Mouse (Mus musculus): Measurements from ENCODE around the gene Arfrp1. TPM values are rescaled to one million over a fixed set of nuclear protein-coding genes. Genes with fewer than 3 reads are reported as not detected.

Gene Arfrp1
- polyA plus RNA-seq, 1 experiment from 2014 or later, result 51.6 TPM

DNA sequence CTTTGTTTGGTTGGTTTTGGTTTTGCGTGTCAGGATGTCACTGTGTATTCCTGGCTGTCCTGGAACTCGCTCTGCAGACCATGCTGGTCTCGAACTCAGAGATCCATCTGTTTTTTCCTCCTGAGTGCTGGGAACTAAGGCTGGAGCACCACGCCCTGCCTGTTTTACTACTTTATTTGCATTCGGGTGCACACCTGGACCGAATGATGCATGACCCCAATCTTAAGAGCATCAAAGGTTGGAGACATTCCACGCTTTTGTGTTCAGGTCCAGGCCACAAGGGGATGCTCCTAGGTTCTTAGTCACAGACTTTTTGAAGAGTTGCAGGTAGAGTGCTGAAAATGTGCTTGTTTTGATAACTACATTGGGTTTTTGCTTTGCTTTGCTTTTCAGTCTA lies 45.1 kb downstream of the Arfrp1 start:
- Histone ChIP-seq H3K9me3 (ENCODE audit: control insufficient read depth, low read length) (no peaks in the 10 kb centered on the region), H3K27ac (ENCODE audit: low read depth, low read length) (peak overlapping the region; percentile 67; the same call in 1 of the 2 replicates), H3K4me1 (replicated peaks; ENCODE audit: control insufficient read depth, insufficient read depth, low read length) (peaks cover 2% of the 10 kb centered on the region), H3K4me3 (ENCODE audit: low read depth, low read length) (peak overlapping the region; percentile 63), H3K36me3 (ENCODE audit: control insufficient read depth, insufficient read depth, low read length) (peaks cover 2% of the 10 kb centered on the region), H3K9ac (ENCODE audit: low read depth, low read length) (peak overlapping the region; percentile 62), H3K27me3 (ENCODE audit: control insufficient read depth, insufficient read depth, low read length) (no peaks in the 10 kb centered on the region; the same call in 1 of the 2 replicates), H3K4me2 (replicated peaks; ENCODE audit: low read depth, low read length) (peak overlapping the region; percentile 60)
- DNase-seq (ENCODE audit: low spot score) (no peak), ATAC-seq (ENCODE audit: low FRiP score) (no peak)
- WGBS, result 12% methylated on average over 7 of the region's 7 CpGs

GRCm38 (mm10) chr2:181319248-181320102 lies 45.7 kb downstream of the Arfrp1 start, which contains the start of gene Rtel1:
TSS of gene Rtel1 (plus strand) at chr2:181319739.
- DNase-seq (ENCODE audit: low spot score) (peak; percentile 93), ATAC-seq (ENCODE audit: low FRiP score) (peak; percentile 93)
- Histone ChIP-seq H3K4me1 (replicated peaks; ENCODE audit: control insufficient read depth, insufficient read depth, low read length) (peaks cover 2% of the 10 kb centered on the region), H3K27ac (ENCODE audit: low read depth, low read length) (peak within 1 kb of the TSS; percentile 67), H3K4me3 (ENCODE audit: low read depth, low read length) (peak within 1 kb of the TSS; percentile 63), H3K27me3 (ENCODE audit: control insufficient read depth, insufficient read depth, low read length) (no peaks in the 10 kb centered on the region; the same call in 1 of the 2 replicates), H3K36me3 (ENCODE audit: control insufficient read depth, insufficient read depth, low read length) (peaks cover 2% of the 10 kb centered on the region), H3K9me3 (ENCODE audit: control insufficient read depth, low read length) (no peaks in the 10 kb centered on the region), H3K9ac (ENCODE audit: low read depth, low read length) (peak within 1 kb of the TSS; percentile 62), H3K4me2 (replicated peaks; ENCODE audit: low read depth, low read length) (peak within 1 kb of the TSS; percentile 60)
- whole genome bisulfite sequencing, result 7% methylated on average over 40 of the region's 40 CpGs

DNA sequence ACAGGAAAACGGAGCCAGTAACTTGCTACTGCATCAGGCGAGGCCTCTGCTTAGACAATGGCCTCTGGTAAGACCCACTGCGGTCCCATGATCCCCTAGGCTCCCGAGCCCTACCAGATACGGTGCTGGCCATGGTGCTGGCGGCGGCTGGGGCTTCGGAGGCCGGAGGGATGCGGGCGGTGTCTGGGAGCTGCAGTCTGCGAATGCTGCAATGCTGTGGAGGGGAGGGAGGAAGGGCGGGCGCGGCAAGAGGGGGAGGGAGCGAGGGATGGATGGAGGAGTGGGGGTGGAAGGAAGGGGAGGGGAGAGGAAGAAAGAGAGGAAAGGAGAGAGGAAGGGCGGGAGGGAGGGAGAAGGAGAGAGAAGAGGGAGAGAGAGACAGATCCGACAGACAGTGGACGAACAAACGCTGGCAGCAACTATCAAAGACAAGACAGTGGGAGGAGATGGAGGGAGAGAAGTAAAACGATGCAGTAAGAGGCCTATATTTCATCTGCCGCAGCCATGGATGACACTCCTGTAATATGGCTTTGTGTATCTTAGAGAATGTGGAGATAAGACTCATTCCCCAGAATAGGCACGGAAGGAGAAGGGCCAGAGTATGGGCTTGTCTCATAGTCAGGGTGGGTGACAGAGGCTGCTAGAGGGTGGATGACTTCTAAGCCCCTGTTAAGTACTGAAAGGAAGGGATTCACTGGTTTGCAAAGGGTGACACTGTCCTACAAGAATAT lies 51.0 kb downstream of the Arfrp1 start, which contains the start of gene Stmn3:
TSS of gene Stmn3 (minus strand) at position 421 of the 731 bp plus-strand sequence.
- WGBS, result 3% methylated on average over 22 of the region's 23 CpGs
- no peaks in the 10 kb centered on the region for H3K9me3 ChIP-seq (ENCODE audit: control insufficient read depth, low read length)
- H3K4me1 ChIP-seq (replicated peaks; ENCODE audit: control insufficient read depth, insufficient read depth, low read length), result peaks cover 2% of the 10 kb centered on the region
- peak within 1 kb of the TSS; percentile 90 for H3K9ac ChIP-seq (ENCODE audit: low read depth, low read length)
- peak within 1 kb of the TSS; percentile 58 for H3K4me3 ChIP-seq (ENCODE audit: low read depth, low read length)
- ATAC-seq (ENCODE audit: low FRiP score), result peak; percentile 88
- H3K27ac ChIP-seq (ENCODE audit: low read depth, low read length), result peak within 1 kb of the TSS; percentile 82
- H3K4me2 ChIP-seq (replicated peaks; ENCODE audit: low read depth, low read length), result peak within 1 kb of the TSS; percentile 49
- DNase-seq (ENCODE audit: low spot score), result peak; percentile 82
- H3K36me3 ChIP-seq (ENCODE audit: control insufficient read depth, insufficient read depth, low read length), result no peaks in the 10 kb centered on the region
- peaks cover 2% of the 10 kb centered on the region; the same call in 1 of the 2 replicates for H3K27me3 ChIP-seq (ENCODE audit: control insufficient read depth, insufficient read depth, low read length)

GRCm38 (mm10) chr2:181313344-181314079 lies 51.7 kb downstream of the Arfrp1 start:
- no peaks in the 10 kb centered on the region; the same call in 1 of the 2 replicates for H3K4me1 ChIP-seq (replicated peaks; ENCODE audit: control insufficient read depth, insufficient read depth, low read length)
- ATAC-seq (ENCODE audit: low FRiP score), result peak; percentile 82
- H3K4me3 ChIP-seq (ENCODE audit: low read depth, low read length), result peak overlapping the region; percentile 58
- WGBS, result 2% methylated on average over 35 of the region's 35 CpGs
- H3K9ac ChIP-seq (ENCODE audit: low read depth, low read length), result peak overlapping the region; percentile 90
- no peaks in the 10 kb centered on the region for H3K36me3 ChIP-seq (ENCODE audit: control insufficient read depth, insufficient read depth, low read length)
- peaks cover 2% of the 10 kb centered on the region; the same call in 1 of the 2 replicates for H3K27me3 ChIP-seq (ENCODE audit: control insufficient read depth, insufficient read depth, low read length)
- peak; percentile 61 for DNase-seq (ENCODE audit: low spot score)
- H3K4me2 ChIP-seq (replicated peaks; ENCODE audit: low read depth, low read length), result peak overlapping the region; percentile 49
- H3K9me3 ChIP-seq (ENCODE audit: control insufficient read depth, low read length), result no peaks in the 10 kb centered on the region
- peak overlapping the region; percentile 82 for H3K27ac ChIP-seq (ENCODE audit: low read depth, low read length)

DNA sequence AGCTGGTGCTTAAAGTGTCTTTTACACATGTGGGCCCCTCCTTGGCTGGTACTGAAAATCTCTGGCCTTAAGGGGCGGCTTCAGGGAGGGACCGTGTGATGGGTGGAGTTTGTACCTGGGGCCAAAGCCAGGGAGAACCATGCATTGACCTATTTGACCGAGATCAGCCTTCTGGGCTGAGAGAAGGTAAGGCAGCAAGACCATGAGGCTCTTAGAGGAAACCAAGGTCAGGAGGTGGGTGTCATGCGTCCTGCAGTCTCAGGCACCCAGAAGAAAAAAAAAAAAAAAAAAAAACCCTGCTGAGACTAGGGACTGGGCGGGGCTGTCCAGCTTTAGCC lies 52.2 kb downstream of the Arfrp1 start:
- peak overlapping the region; percentile 58 for H3K4me3 ChIP-seq (ENCODE audit: low read depth, low read length)
- peak overlapping the region; percentile 49 for H3K4me2 ChIP-seq (replicated peaks; ENCODE audit: low read depth, low read length)
- H3K9ac ChIP-seq (ENCODE audit: low read depth, low read length), result peak overlapping the region; percentile 90
- H3K36me3 ChIP-seq (ENCODE audit: control insufficient read depth, insufficient read depth, low read length), result no peaks in the 10 kb centered on the region
- H3K27me3 ChIP-seq (ENCODE audit: control insufficient read depth, insufficient read depth, low read length), result peaks cover 2% of the 10 kb centered on the region; the same call in 1 of the 2 replicates
- DNase-seq (ENCODE audit: low spot score) (no peak), ATAC-seq (ENCODE audit: low FRiP score) (no peak; the same call in 1 of the 2 replicates)
- 11% methylated on average over 5 of the region's 5 CpGs for WGBS
- no peaks in the 10 kb centered on the region; the same call in 1 of the 2 replicates for H3K4me1 ChIP-seq (replicated peaks; ENCODE audit: control insufficient read depth, insufficient read depth, low read length)
- H3K27ac ChIP-seq (ENCODE audit: low read depth, low read length), result no peak overlapping the region
- no peaks in the 10 kb centered on the region for H3K9me3 ChIP-seq (ENCODE audit: control insufficient read depth, low read length)

GRCm38 (mm10) chr2:181312435-181312834 lies 52.8 kb downstream of the Arfrp1 start:
- WGBS, result 61% methylated on average over 3 of the region's 3 CpGs
- ATAC-seq (ENCODE audit: low FRiP score) (no peak), DNase-seq (ENCODE audit: low spot score) (no peak)
- Histone ChIP-seq H3K9ac (ENCODE audit: low read depth, low read length) (no peak overlapping the region; the same call in 1 of the 2 replicates), H3K4me1 (replicated peaks; ENCODE audit: control insufficient read depth, insufficient read depth, low read length) (no peaks in the 10 kb centered on the region; the same call in 1 of the 2 replicates), H3K9me3 (ENCODE audit: control insufficient read depth, low read length) (no peaks in the 10 kb centered on the region), H3K36me3 (ENCODE audit: control insufficient read depth, insufficient read depth, low read length) (no peaks in the 10 kb centered on the region), H3K4me2 (replicated peaks; ENCODE audit: low read depth, low read length) (peak overlapping the region; percentile 49), H3K27ac (ENCODE audit: low read depth, low read length) (no peak overlapping the region), H3K4me3 (ENCODE audit: low read depth, low read length) (peak overlapping the region; percentile 58), H3K27me3 (ENCODE audit: control insufficient read depth, insufficient read depth, low read length) (peaks cover 2% of the 10 kb centered on the region; the same call in 1 of the 2 replicates)
